Mouse (Mus musculus) liver, embryonic 14.5 days (tissue): Measurements from ENCODE around the gene Gal3st4.

Source experiments
- CTCF ChIP-seq: IDR thresholded peaks from 2 replicates; pipeline ENCODE4 v1.5.1; 2016; ENCODE audit warnings: antibody characterized with exemption, low read depth, control low read depth
- EP300 ChIP-seq: IDR thresholded peaks from 2 replicates; pipeline ENCODE4 v1.6.1; 2016; ENCODE audit warnings: antibody characterized with exemption, low read depth

GRCm38 (mm10) chr5:138258078-138258477, 14.6 kb downstream of the Gal3st4 start:
- TF ChIP-seq CTCF = no peak
- TF ChIP-seq EP300 = no peak
